Mouse (Mus musculus): ENCODE data around the gene Eif2d. TPM values are rescaled to one million over a fixed set of nuclear protein-coding genes. Genes with fewer than 3 reads are reported as not detected.
"Not testable (repeated sequence)": the region's sequence is repeated elsewhere in the genome, so short reads cannot be mapped to it uniquely, and the experiment has no call there.

Gene Eif2d
- polyA plus RNA-seq, 1 experiment from 2014 or later = 41.1 TPM

DNA sequence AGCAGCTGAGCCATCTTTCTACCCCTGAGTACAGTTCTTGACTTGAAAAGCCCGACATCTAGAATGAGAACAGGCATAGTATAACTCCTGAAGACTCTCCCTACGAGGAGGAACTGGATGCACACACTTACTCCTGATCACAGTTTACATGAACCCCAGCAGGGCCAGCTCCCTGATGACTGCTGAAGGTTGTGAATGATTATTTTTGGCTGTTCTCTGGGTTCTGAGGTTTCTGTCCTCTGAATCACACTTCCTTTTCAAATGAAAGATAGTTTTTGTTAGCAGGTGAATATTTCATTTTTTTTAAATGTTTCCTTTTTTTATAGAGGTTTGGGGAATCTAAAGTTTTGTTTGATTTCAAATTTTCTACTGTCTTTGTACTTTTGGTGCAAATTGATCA, 11.5 kb upstream of the Eif2d start:
- no peaks in the 10 kb centered on the region for H3K36me3 ChIP-seq
- H3K4me2 ChIP-seq = no peak overlapping the region
- no peak overlapping the region for H3K27ac ChIP-seq (replicated peaks)
- no peaks in the 10 kb centered on the region for H3K27me3 ChIP-seq (replicated peaks)
- H3K4me1 ChIP-seq = peaks cover 15% of the 10 kb centered on the region
- 57% methylated on average over 2 of the region's 2 CpGs for WGBS
- ATAC-seq (ENCODE audit: extremely low read depth, insufficient number of reproducible peaks, low FRiP score, low TSS enrichment) = no peak
- H3K4me3 ChIP-seq = no peak overlapping the region
- H3K9me3 ChIP-seq = no peaks in the 10 kb centered on the region
- no peak overlapping the region for H3K9ac ChIP-seq

DNA sequence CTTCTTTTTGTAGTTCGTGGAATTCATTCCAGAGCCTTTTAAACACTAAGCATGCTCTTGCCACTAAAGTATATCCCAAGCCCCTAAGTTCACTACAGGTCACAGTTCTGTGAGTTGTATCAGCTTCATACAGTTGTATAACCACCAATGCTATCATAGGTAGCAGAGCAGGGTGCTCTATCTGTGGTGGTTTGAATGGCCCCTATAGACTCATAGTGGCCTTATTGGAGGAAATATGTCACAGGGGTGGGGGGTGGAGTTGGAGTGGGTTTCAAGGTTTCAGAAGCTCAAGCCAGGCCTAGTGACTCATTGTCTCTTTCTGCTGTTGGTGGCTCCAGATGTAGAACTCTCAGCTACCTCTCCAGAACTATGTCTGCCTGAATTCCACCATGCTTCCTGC, 10.5 kb upstream of the Eif2d start:
- Histone ChIP-seq H3K27me3 (replicated peaks) (no peaks in the 10 kb centered on the region), H3K4me2 (no peak overlapping the region), H3K9me3 (no peaks in the 10 kb centered on the region), H3K4me1 (peaks cover 10% of the 10 kb centered on the region), H3K9ac (no peak overlapping the region), H3K4me3 (no peak overlapping the region), H3K27ac (replicated peaks) (no peak overlapping the region), H3K36me3 (no peaks in the 10 kb centered on the region)
- ATAC-seq (ENCODE audit: extremely low read depth, insufficient number of reproducible peaks, low FRiP score, low TSS enrichment) = no peak
- 61% methylated on average over 1 of the region's 1 CpGs for WGBS

DNA sequence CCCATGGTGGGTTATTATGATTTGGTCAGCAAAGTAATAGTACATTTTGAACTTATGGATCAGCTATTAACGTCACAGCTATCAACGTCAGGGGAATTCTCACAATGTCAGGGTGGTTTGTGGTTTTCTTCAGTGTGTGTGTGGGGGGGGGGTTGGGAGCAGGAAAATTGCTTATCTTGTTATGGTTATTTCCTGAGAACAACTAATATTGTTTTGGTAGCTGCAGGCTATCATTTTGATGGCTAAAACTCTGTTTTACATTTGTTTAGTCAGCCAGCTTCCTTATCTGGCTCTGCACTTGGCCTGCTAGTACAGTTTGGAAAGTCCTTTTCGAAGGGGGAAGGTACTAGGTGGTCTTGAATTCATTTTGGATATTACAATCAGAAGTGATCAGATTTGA, 7.8 kb upstream of the Eif2d start:
- H3K9me3 ChIP-seq; H3K4me2 ChIP-seq; H3K4me3 ChIP-seq; ATAC-seq (ENCODE audit: extremely low read depth, insufficient number of reproducible peaks, low FRiP score, low TSS enrichment); H3K4me1 ChIP-seq; H3K27me3 ChIP-seq (replicated peaks); H3K9ac ChIP-seq; H3K36me3 ChIP-seq; H3K27ac ChIP-seq (replicated peaks): not testable (repeated sequence)
- WGBS = 71% methylated on average over 3 of the region's 3 CpGs

DNA sequence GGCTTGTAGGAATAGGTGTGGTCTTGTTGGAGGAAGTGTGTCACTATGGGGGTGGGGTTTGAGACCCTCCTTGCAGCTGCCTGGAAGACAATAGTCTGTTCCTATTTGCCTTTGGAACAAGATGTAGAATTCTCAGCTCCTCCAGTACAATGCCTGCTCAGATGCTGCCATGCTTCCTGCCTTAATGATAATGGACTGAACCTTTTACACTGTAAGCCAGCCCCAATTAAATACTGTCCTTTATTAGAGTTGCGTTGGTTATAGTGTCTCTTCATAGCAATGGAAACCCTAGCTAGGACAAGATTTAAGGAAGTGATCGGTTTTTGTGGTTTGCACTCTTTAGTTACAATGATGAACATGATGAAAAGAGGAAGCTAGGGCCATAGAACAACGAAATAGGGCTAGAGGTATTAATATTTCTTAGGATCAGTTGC, 6.8 kb upstream of the Eif2d start:
- Histone ChIP-seq H3K4me3 (no peak overlapping the region), H3K27me3 (replicated peaks) (0 out of 2 replicates have a peak, but pooled peaks cover 4% of the 10 kb centered on the region), H3K36me3 (no peaks in the 10 kb centered on the region), H3K4me2 (no peak overlapping the region), H3K9me3 (no peaks in the 10 kb centered on the region), H3K4me1 (no peaks in the 10 kb centered on the region), H3K9ac (no peak overlapping the region), H3K27ac (replicated peaks) (no peak overlapping the region)
- ATAC-seq (ENCODE audit: extremely low read depth, insufficient number of reproducible peaks, low FRiP score, low TSS enrichment) = no peak
- WGBS = 74% methylated on average over 3 of the region's 3 CpGs

DNA sequence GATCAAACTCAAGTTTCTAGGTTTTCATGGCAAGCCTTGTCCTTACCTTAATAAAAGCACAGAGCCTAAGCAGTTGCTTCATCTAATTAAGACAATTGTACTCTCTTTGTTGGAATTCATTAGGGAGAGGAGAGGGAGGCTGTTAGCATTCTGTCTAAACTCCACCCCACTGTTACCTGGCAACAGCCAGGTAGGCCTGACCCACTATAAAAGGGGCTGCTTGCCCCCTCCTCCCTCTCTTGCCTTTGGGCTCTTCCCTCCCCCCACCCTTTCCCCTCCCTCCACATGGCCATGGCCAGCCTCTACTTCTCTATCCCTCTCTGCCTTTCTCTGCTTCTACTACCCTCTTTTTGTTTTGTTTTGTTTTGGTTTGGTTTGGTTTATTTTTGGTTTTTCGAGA, 3.5 kb upstream of the Eif2d start:
- WGBS = 64% methylated on average over 1 of the region's 1 CpGs
- no peak overlapping the region for H3K4me2 ChIP-seq
- ATAC-seq (ENCODE audit: extremely low read depth, insufficient number of reproducible peaks, low FRiP score, low TSS enrichment) = no peak

DNA sequence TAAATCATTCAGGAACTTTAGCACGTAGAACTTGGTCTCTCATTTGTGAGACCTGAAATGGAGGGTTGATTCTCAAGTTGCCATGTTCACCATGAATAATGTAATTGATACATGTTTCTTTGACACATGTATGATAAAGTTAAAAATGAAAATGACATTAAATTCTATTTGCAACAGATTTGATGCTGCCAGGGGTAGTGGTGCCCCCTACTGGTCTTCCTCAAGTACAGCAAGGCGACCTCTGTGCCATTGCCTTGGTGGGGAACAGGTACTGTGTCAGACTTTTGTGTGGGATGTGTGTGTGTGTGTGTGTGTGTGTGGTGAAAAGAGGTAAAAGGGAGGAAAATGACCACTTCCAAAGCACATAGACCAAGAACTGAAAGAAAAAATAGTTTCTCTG, 2.5 kb downstream of the Eif2d start:
- peaks cover 12% of the 10 kb centered on the region for H3K4me1 ChIP-seq
- H3K27ac ChIP-seq (replicated peaks) = no peak overlapping the region
- no peak for ATAC-seq (ENCODE audit: extremely low read depth, insufficient number of reproducible peaks, low FRiP score, low TSS enrichment)
- peaks cover 26% of the 10 kb centered on the region for H3K36me3 ChIP-seq
- no peaks in the 10 kb centered on the region for H3K27me3 ChIP-seq (replicated peaks)
- H3K9me3 ChIP-seq = no peaks in the 10 kb centered on the region
- no peak overlapping the region for H3K9ac ChIP-seq
- no peak overlapping the region for H3K4me3 ChIP-seq
- WGBS = 55% methylated on average over 2 of the region's 2 CpGs
- H3K4me2 ChIP-seq = no peak overlapping the region

More for the DNA sequence above, 3.5 kb upstream of the Eif2d start:
- Histone ChIP-seq H3K4me3 (no peak overlapping the region), H3K27me3 (replicated peaks) (0 out of 2 replicates have a peak, but pooled peaks cover 4% of the 10 kb centered on the region), H3K27ac (replicated peaks) (no peak overlapping the region), H3K4me1 (peaks cover 12% of the 10 kb centered on the region), H3K9me3 (no peaks in the 10 kb centered on the region), H3K36me3 (no peaks in the 10 kb centered on the region), H3K9ac (no peak overlapping the region)

DNA sequence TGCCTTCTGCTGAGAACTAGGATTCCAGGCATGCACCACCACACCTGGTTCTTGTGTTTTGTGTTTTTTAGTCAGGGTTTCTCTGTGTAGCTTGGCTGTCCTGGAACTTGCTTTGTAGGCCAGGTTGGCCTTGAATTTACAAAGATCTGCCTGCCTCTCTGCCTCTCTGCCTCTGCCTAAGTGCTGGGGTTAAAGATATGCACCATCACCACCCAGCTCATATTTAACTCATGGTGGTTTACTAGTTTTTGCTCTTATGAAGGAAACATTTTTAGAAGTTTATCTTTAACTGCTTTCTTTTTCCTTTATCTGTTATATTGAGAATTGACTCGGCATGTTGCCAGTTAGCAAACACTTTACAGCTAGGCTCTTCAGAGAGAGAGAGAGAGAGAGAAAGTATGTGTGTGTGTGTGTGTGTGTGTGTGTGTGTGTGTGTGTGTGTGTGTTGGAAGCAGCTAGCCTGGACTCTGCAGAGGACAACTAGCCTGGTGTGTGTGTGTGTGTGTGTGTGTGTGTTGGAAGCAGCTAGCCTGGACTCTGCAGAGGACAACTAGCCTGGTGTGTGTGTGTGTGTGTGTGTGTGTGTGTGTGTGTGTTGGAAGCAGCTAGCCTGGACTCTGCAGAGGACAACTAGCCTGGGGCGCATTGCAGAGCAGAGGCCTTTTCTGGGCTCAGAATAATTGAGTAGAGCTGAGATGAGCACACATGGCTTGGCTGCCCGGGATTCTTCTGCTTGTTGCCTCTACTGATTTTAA, 6.8 kb downstream of the Eif2d start:
- WGBS = 83% methylated on average over 3 of the region's 3 CpGs
- not testable (repeated sequence) for H3K4me1 ChIP-seq; H3K9me3 ChIP-seq; H3K4me2 ChIP-seq; H3K27ac ChIP-seq (replicated peaks); ATAC-seq (ENCODE audit: extremely low read depth, insufficient number of reproducible peaks, low FRiP score, low TSS enrichment); H3K9ac ChIP-seq; H3K4me3 ChIP-seq; H3K27me3 ChIP-seq (replicated peaks)
- H3K36me3 ChIP-seq = peaks cover 69% of the 10 kb centered on the region

DNA sequence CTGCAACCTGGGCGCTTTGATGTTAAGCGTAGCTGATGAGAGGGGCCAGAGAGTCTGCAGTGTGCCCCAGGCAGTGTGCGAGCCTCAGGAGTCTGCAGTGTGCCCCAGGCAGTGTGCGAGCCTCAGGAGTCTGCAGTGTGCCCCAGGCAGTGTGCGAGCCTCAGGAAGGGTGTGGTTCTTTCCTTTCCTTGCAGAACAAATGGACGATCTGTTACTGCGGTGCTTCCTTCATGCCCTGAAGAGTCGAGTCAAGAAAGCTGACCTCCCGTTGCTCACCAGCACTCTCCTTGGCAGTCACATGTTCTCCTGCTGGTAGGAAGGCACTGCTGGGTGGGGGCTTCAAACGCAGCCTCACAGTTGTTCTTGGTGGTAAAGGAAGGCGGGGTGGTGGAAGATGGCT, 8.1 kb downstream of the Eif2d start:
- no peak for ATAC-seq (ENCODE audit: extremely low read depth, insufficient number of reproducible peaks, low FRiP score, low TSS enrichment)

DNA sequence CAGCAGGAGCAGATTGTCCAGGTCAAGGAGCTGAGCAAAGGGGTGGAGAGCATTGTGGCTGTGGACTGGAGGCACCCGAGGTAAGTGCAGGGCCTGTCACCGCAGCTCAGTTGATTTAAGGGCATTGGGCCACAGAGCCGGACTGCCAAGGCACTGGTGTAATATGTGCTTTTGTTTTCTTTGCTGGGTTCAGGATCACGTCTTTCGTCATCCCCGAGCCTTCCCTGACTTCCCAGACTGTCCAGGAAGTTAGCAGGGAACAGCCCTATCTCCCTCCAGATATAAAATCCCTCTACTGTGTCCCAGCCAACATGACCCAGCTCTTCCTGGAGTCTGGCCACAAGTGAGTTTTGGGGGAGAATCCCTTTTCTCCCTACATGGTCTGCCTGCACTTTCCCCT, 11.4 kb downstream of the Eif2d start:
- Histone ChIP-seq H3K9me3 (no peaks in the 10 kb centered on the region), H3K4me2 (no peak overlapping the region), H3K4me3 (no peak overlapping the region), H3K36me3 (peaks cover 97% of the 10 kb centered on the region), H3K27ac (replicated peaks) (no peak overlapping the region; the same call in 1 of the 2 replicates), H3K9ac (no peak overlapping the region), H3K4me1 (peaks cover 6% of the 10 kb centered on the region), H3K27me3 (replicated peaks) (no peaks in the 10 kb centered on the region)
- no peak for ATAC-seq (ENCODE audit: extremely low read depth, insufficient number of reproducible peaks, low FRiP score, low TSS enrichment)
- WGBS = 69% methylated on average over 6 of the region's 6 CpGs

More for the DNA sequence above, 8.1 kb downstream of the Eif2d start:
- Histone ChIP-seq H3K36me3 (peaks cover 78% of the 10 kb centered on the region), H3K27me3 (replicated peaks) (no peaks in the 10 kb centered on the region), H3K4me1 (peaks cover 6% of the 10 kb centered on the region), H3K4me3 (no peak overlapping the region), H3K9me3 (no peaks in the 10 kb centered on the region), H3K4me2 (no peak overlapping the region), H3K27ac (replicated peaks) (no peak overlapping the region), H3K9ac (no peak overlapping the region)
- WGBS = 71% methylated on average over 11 of the region's 11 CpGs

DNA sequence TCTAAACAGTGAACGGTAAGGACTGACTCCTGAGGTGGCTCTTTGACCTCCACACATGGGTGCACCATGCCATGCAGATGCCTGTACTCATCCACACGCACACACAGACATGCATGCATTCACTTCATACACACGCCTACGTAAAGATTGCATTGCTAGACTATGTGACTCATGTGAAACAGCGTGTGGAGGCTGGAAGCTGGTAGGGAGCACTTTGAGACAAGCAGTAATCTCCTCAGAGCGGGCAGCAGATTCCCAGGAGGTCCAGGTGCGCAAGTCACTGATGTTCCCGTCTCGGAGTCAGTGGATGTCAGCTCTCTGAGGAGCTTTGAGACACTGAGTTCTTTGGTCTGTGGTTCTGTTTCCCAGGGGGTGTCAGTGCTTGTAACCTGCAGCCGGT, 14.6 kb downstream of the Eif2d start:
- Histone ChIP-seq H3K4me2 (no peak overlapping the region), H3K36me3 (peaks cover 100% of the 10 kb centered on the region), H3K4me1 (peaks cover 6% of the 10 kb centered on the region), H3K9me3 (no peaks in the 10 kb centered on the region), H3K9ac (no peak overlapping the region), H3K27me3 (replicated peaks) (no peaks in the 10 kb centered on the region), H3K4me3 (no peak overlapping the region), H3K27ac (replicated peaks) (no peak overlapping the region)
- ATAC-seq (ENCODE audit: extremely low read depth, insufficient number of reproducible peaks, low FRiP score, low TSS enrichment) = no peak
- 91% methylated on average over 10 of the region's 10 CpGs for WGBS

DNA sequence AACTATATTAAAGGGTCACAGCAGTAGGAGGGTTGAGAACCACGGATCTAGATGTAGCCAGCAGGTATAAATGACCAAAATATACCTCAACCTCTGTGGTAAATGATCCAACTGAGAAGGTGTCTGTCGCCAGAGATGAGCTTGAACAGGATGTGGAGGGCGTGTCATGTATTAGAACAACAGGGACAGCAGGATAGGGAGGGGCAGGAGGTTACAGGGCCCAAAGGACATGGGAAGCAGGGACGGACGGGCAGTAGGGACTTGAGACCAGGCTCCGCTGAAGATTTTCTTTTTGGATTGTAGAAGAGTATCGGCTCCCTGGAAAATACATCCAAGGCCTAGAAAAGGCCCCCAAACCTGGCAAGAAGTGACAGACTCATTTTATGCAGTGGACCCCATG, 20.0 kb downstream of the Eif2d start:
- H3K36me3 ChIP-seq = peaks cover 100% of the 10 kb centered on the region
- H3K9ac ChIP-seq = no peak overlapping the region
- no peaks in the 10 kb centered on the region for H3K9me3 ChIP-seq
- H3K4me3 ChIP-seq = no peak overlapping the region
- H3K4me2 ChIP-seq = no peak overlapping the region
- peaks cover 9% of the 10 kb centered on the region; the same call in 1 of the 2 replicates for H3K4me1 ChIP-seq
- no peak overlapping the region for H3K27ac ChIP-seq (replicated peaks)
- whole genome bisulfite sequencing = 74% methylated on average over 7 of the region's 7 CpGs
- H3K27me3 ChIP-seq (replicated peaks) = no peaks in the 10 kb centered on the region
- no peak for ATAC-seq (ENCODE audit: extremely low read depth, insufficient number of reproducible peaks, low FRiP score, low TSS enrichment)

DNA sequence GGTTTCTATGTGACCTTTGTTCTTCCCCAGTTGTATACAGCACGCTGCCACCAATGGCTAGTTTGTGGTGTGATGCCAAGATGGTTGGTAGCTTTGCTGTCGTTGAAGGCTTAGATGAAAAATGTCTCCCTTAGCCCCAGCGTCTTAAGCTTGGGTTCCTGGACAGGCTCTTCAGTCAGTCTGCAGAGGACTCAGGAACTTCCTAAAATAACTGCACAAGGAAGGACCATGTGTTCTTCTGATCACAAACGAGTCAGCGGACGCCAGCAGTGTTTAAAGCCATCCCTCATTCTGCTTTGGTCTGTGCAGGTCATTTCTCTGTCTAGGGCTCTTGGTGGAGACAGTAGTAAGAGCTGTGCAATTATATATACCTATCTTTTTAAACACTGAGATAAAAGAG, 20.8 kb downstream of the Eif2d start:
- no peaks in the 10 kb centered on the region for H3K9me3 ChIP-seq
- no peak overlapping the region for H3K27ac ChIP-seq (replicated peaks)
- H3K36me3 ChIP-seq = peaks cover 100% of the 10 kb centered on the region
- H3K4me2 ChIP-seq = no peak overlapping the region
- no peaks in the 10 kb centered on the region for H3K27me3 ChIP-seq (replicated peaks)
- 55% methylated on average over 6 of the region's 6 CpGs for WGBS
- ATAC-seq (ENCODE audit: extremely low read depth, insufficient number of reproducible peaks, low FRiP score, low TSS enrichment) = no peak
- H3K9ac ChIP-seq = no peak overlapping the region
- H3K4me3 ChIP-seq = no peak overlapping the region
- peaks cover 9% of the 10 kb centered on the region; the same call in 1 of the 2 replicates for H3K4me1 ChIP-seq

Data from heart, embryonic 13.5 days (tissue).